Mouse (Mus musculus) skeletal muscle tissue, adult 2 months (tissue): Measurements from ENCODE around the gene Avpi1.
"Not testable (repeated sequence)": the region's sequence is repeated elsewhere in the genome, so short reads cannot be mapped to it uniquely, and the experiment has no call there.

Source experiments
- DNase-seq: peaks from one replicate; pipeline ENCODE4 v3.0.0-alpha.2; 2012; ENCODE audit warnings: low read depth, low spot score

The Avpi1 gene

DNA sequence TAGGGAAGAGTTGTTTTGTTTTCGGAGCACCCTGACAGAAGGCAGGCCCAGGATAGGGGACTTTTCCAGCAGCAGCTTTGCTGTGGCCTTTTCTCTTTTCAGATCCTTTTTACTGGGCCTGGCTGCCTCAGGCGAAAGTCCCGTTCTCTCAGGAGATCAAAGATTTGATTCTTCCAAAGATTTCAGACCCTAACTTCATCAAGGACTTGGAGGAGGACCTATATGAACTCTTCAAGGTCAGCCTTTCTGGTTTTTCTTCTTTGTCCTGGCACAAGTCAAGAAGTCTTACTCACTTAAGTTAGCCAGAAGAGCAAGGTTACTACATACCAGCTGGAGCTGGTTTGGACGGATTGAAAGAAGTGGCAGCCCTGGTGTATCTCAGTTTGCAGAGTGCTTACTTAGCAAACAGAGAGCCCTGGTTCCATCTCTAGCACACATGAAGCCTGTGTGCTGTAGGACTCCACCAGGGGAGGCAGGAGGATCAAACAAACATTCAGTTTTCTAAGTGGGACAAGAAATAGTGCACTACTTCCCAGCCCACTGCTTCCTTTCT lies 13.0 kb downstream of the Avpi1 start:
- DNase-seq = no peak

DNA sequence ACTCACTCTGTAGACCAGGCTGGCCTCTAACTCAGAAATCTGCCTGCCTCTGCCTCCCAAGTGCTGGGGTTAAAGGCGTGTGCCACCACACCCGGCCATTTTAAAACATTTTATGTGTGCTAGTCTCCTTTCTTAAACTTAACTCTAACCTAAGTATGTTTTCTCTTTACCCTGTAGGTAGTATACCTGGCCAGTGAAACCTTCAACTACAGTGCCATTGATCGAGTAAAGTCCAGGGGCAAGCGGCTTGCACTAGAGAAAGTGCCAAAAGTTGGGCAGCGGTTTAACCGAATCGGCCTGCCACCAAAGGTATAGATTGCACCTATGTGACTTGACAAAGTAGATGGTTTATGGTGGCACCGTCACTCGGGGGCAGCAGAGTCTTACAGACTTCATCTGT lies 24.2 kb downstream of the Avpi1 start:
- no peak for DNase-seq

DNA sequence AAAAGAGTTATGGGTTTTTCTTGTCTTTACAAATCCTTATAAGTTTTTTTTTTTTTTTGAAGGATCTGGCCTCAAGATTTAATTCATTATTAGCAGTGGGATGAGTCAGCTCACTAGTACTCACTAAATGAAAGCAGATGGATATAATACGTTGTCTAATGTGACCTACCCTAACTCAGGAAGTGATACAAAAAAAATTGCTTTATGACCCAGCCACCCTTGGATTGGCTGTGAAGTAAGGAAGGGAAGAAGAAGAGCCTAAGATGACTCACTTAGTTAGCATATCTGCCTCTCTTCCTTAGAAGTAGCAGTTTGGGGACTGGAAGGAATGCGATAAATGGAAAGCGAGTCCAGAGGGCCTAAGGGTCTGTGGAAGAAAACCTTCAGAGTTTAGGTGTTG lies 29.5 kb downstream of the Avpi1 start:
- no peak for DNase-seq

DNA sequence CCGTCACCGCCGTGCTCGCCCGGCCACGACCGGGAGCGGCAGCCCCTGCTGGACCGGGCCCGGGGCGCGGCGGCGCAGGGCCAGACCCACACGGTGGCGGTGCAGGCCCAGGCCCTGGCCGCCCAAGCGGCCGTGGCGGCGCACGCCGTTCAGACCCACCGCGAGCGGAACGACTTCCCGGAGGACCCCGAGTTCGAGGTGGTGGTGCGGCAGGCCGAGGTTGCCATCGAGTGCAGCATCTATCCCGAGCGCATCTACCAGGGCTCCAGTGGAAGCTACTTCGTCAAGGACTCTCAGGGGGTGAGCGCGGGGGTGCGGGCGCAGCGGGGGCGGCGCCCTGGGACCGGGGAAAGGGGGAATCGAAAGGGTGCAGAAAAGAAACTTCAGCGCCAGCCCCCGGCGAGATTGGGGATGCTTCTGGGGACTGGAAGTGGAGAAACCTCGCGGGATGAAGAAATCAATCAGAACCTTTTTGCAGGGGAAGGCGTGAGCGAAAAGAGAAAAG lies 38.2 kb downstream of the Avpi1 start:
- DNase-seq = no peak

DNA sequence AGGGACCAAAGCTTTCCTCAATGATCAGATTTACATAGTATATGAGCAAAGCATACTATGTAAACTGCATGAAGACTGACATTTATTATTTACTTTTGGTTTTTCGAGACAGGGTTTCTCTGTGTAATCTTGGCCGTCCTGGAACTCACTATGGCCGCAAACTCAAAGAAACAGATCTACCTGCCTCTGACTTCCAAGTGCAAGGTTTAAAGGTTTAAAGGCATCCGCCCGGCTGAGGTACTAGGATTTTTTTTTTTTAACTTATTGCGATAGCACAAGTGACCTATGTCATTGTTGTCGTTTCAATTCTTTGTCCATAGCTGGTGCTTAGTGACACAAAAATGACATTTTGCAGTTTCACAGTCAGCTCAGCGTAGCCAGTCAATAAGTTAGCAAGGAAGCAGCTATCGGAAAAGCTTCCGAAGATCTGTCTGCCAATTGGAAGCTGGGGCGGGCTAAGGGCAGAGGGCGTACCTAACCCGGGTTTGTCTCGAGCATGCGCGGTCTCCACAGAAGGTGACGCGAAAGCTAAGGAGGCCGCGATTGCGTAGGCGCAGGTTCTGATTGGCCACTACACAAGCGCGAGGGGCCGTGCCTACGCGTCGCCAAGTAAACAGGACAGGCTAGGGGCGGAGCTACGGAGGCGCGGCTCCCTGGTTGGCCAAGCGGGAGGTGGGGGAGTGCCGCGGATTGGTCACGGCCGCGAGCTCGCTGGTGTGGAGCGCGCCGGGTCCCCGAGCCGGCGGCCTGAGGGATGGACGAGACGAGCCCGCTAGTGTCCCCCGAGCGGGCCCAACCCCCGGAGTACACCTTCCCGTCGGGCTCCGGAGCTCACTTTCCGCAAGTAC lies 38.9 kb downstream of the Avpi1 start, which contains the start of gene Pi4k2a:
Gene Pi4k2a (plus strand): TSS at position 723 of the 848 bp plus-strand sequence.
- peak; percentile 100 for DNase-seq

DNA sequence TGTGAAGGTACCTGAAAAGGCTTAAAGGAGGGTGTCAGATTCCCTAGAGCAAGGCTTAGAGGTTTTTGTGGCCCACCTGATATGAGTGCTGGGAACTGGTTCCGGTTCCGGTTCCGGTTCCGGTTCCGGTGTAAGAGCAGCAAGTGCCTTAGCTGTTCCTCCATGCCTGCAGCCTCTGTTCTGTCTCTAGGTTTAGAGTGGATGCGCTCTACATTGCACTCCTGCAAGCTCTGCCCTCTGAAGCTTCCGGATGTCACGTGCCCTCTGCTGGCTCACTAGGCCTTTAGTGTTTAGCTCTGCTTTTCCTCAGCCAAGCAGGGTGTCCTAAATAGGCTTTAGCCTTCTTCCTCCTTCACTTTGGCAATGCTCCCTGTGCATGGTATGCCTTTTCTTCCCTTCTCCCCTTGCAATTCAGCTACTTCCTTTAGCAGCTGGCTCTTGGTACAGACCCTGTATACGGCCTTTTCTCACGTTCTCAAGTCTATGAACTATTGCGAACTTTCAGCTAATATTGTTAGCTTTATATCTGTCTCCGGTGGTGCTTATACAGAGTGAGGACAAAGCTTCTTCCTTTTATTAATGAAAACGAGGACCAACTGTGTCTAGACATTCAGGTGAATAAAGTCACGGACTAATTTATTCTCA lies 39.6 kb downstream of the Avpi1 start:
- DNase-seq = peak; percentile 74

DNA sequence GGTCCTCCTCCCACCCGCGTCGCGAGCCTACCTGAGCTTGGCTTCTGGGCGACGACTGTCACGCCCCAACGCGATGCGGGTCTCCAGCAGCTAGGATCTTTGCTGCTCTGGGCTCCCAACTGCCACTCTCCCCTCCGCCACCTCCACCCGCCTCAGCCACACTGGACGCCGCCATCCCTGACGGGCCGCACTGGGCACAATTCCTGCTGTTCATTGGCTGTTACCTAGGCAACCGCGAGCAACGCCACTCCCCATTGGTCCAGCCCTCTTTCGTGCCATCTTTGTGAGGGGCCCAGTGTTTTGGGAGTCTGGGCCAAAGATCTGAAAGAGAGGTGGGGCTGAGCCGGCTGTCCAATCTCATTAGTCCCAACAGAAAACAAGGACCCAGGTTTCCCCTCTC lies 42.7 kb downstream of the Avpi1 start, which contains the start of gene Morn4:
Gene Morn4 (minus strand): TSS at position 192 of the 400 bp plus-strand sequence.
- peak; percentile 57 for DNase-seq

DNA sequence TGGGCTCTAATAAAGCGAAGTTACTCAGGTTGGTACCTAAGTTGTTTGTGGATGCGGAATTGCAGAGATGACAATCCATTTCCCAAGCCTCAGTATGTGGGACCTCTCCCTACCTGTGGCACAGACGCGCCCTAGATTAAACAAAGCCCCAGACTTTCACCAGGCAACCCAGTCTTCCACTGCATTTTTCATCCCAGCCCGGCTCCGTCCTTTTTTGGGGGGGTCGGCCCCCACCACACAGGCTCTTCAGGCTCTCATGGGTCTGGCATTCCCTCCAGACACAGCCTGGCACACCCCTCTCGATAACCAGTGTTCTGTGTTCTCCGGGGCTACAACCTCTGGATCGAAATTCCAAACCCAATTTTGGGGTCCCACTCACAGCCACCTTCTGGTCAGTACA lies 43.2 kb downstream of the Avpi1 start:
- DNase-seq = no peak

DNA sequence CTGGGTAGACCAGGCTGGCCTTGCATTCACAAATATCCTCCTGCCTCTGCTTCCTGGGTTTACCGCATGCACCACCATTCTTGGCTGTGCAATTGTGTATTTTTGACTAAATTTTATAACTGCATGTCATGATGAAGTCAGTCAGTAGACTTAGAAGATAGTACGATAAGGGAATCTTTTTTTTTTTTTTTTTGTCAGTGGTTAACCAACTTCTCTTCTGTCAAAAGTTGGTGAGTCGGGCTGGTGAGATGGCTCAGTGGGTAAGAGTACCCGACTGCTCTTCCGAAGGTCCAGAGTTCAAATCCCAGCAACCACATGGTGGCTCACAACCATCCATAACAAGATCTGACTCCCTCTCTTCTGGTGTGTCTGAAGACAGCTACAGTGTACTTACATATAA lies 47.2 kb downstream of the Avpi1 start:
- not testable (repeated sequence) for DNase-seq

DNA sequence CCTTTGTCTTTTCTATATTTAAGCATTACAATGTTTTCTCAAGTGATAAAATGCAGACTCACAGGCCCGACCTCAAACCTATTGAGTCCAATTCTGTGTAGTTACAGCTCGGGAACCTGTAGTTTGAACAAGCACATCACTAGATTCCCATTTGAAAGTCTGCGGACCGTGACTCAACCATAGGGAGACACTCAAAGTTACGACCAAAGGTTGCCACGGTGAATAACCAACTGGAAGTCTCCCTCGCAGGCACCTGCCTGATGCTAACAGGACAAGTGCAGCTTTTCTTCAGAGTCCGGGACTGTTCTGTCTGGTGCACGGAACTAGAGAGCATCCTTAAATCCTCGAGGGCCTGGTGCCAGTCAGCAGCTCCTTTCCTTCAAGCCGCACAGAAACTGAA lies 48.4 kb downstream of the Avpi1 start:
- no peak for DNase-seq

DNA sequence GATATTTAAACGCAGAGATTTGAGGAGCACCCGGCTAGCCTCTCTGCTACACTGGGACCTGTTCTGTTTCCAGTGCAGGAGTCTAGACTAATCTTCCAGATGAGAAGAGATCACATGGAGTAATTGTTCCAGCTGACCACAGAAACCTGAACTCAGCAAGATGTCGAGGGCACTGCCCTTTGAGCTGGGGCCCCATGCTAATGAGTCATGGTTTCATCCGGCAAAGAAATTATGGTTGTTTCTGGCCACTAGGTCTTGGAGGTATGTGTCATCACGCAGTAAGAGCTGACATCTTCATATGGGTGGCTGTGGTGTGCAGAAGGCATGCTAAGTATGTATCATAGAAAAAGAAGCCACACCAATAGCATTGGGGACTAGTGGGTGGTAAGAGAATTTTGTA lies 48.9 kb downstream of the Avpi1 start:
- DNase-seq = no peak

DNA sequence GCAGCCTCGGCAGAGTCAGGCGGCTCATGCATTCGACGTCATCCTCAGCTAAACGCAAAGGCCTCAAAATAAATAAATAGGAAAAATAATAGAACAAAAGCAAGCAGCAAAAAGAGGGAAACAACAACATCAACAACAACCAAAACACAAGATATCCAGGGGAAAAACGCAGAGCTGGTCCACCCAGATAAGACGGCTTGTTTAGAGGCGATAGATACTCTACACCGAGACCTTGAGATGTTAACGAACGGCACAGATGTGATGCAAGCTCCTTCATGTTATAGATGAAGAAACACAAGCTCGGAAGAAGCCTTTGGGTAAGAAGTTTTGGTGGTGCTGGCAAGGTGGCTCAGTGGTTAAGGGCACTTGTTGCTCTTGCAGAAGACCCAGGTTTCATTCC lies 49.9 kb downstream of the Avpi1 start:
- DNase-seq = no peak

DNA sequence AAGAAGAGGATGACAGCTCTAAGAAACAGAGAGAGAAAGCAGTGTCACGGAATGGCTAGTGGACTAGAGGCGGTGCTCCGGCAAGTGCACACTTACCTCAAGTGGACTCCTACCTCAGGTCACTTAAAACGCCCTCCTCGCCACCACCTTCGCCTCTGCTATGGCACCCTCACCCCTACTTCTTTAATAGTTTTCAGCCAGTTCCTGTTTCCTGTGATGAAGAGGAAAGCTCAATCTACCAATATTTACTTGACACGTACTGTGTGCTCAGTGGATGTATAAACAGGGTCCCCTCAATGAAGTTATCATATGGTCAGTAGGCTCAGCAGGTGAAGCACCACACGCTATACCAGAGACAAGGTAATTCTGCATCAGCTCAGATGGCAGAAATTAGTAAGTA lies 50.3 kb downstream of the Avpi1 start:
- DNase-seq = no peak

DNA sequence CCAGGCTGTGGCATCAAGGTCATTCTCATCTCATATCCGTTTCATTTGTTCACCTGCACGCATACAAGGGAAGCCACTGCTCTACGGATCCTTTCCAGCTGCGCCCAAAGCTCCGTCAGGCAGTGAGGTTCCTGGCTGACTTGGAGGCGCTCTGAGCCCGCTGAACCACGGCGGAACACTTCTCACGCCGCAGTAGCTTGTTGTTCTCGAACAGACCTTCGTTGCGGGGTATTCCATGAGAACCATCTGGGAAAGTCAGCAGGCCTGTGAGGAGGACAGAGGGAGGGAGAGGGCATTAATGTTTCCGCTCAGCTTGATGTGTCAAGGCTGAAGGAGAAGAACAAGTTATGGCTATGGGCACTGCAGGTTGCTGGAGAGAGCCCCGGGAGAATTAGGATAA lies 52.9 kb downstream of the Avpi1 start:
- no peak for DNase-seq

DNA sequence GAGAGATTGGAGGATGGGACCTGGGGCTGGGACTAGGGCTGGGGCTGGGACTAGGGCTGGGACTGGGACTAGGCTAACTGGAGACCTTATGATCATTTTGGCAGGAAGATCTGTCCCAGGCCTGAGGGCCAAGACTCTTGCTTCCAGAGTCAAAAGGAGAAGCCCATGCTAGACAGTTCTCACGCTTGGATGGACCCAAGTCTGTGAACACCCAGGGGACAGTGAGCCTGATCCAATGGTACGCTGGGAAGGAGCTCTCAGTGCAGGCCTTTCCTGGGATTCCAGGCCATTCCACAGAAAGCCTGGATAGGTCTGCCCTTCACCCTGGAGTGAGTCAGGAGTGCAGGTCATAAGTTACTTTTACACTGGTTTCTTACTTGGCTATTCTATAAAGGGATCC lies 53.8 kb downstream of the Avpi1 start:
- no peak for DNase-seq
